ENCODE assay signal across 23 mouse cellular contexts in the genomic region with DNA sequence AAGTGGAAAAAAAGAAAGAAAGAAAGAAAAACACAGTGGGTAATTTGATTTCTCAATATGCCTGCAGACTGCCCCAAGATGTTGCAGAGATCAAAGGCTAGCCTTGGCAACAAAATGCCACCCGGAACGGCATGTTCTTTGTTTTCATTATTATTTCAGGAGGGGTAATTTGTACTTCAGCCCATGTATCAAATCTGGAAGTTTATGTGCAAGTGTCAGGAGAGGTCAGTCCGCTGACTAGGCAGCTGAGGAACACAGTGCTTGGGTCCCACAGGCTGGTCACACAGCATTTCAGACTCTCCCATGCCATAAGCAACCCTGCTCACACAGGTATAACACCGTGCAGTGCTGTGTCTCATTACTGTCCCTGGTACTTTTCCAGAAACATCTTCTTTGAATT.
"Had no signal": no experiment of that assay in that cellular context is flagged by ENCODE, and none has a peak within 500 bp of the region (broad histone marks: within the 10 kb centered on the region; RNA-seq: fewer than 3 reads in every experiment).

No protein-coding gene starts in this region.

- H3K4me2 ChIP-seq: limb, embryonic 13.5 days; liver, embryonic 12.5 days; liver, embryonic 15.5 days; lung, embryonic 15.5 days; midbrain, embryonic 12.5 days; midbrain, embryonic 15.5 days; neural tube, embryonic 13.5 days; stomach, embryonic 15.5 days had no signal

- H3K27ac ChIP-seq: kidney, postnatal 0 days; layer of hippocampus, adult 2 months; limb, embryonic 10.5 days; limb, embryonic 13.5 days; liver, embryonic 12.5 days; liver, embryonic 15.5 days; lung, embryonic 15.5 days; midbrain, embryonic 12.5 days; midbrain, embryonic 15.5 days; neural tube, embryonic 13.5 days; stomach, embryonic 15.5 days had no signal

- DNase-seq: kidney, adult 9 months; kidney, postnatal 25 days; layer of hippocampus, adult 9-11 months; liver; lung, adult 18-20 months; lung, postnatal 10 days; lung, postnatal 36 days; retina, postnatal 1 day; right cerebral cortex, postnatal 25 days; spleen, adult 18-20 months; thymus, postnatal 25 days had no signal

- H3K9ac ChIP-seq: limb, embryonic 13.5 days; liver, embryonic 12.5 days; liver, embryonic 15.5 days; lung, embryonic 15.5 days; midbrain, embryonic 12.5 days; midbrain, embryonic 15.5 days; neural tube, embryonic 13.5 days; stomach, embryonic 15.5 days had no signal

- H3K27me3 ChIP-seq: liver, embryonic 12.5 days; liver, embryonic 15.5 days; lung, embryonic 15.5 days; neural tube, embryonic 13.5 days; stomach, embryonic 15.5 days had no signal

- H3K4me3 ChIP-seq: layer of hippocampus, adult 2 months; limb, embryonic 10.5 days; limb, embryonic 13.5 days; liver, embryonic 12.5 days; liver, embryonic 15.5 days; lung, embryonic 15.5 days; midbrain, embryonic 12.5 days; midbrain, embryonic 15.5 days; myocyte; neural tube, embryonic 13.5 days; stomach, embryonic 15.5 days had no signal

- ATAC-seq: liver, embryonic 12.5 days; midbrain, embryonic 15.5 days had no signal

- H3K4me1 ChIP-seq: limb, embryonic 13.5 days; liver, embryonic 12.5 days; liver, embryonic 15.5 days; lung, embryonic 15.5 days; midbrain, embryonic 12.5 days; neural tube, embryonic 13.5 days; stomach, embryonic 15.5 days had no signal

- H3K9me3 ChIP-seq: limb, embryonic 10.5 days; limb, embryonic 13.5 days; liver, embryonic 12.5 days; lung, embryonic 15.5 days; midbrain, embryonic 12.5 days; midbrain, embryonic 15.5 days; neural tube, embryonic 13.5 days; stomach, embryonic 15.5 days had no signal

- H3K36me3 ChIP-seq: limb, embryonic 10.5 days; limb, embryonic 13.5 days; liver, embryonic 12.5 days; liver, embryonic 15.5 days; lung, embryonic 15.5 days; midbrain, embryonic 12.5 days; midbrain, embryonic 15.5 days; neural tube, embryonic 13.5 days; stomach, embryonic 15.5 days had no signal
